Comparison of ENCODE assay signal across 1 mouse cellular context in genomic region chr19:46724411-46724810, GRCm38 (mm10).
TF ChIP-seq lines count a peak whose summit lies in the region.

No protein-coding gene starts in this region.

TF ChIP-seq in ES-E14, 5 proteins besides CTCF, POLR2A, EP300 and RAD21:
- TF ChIP-seq HCFC1 (IDR thresholded peaks at IDR 0.05; ENCODE audit: borderline replicate concordance, insufficient read depth, low read length) (no peak), ZC3H11A (IDR thresholded peaks at IDR 0.05; ENCODE audit: borderline replicate concordance, low read depth, low read length) (no peak), CHD2 (IDR thresholded peaks at IDR 0.05; ENCODE audit: low read depth, low read length) (no peak), ZNF384 (IDR thresholded peaks at IDR 0.05; ENCODE audit: low read depth, low read length) (no peak), MAFK (IDR thresholded peaks at IDR 0.05; ENCODE audit: insufficient read depth, low read depth, low read length) (no peak)
